Mouse (Mus musculus): ENCODE measurements around the gene Spock1.
"Not testable (repeated sequence)": the region's sequence is repeated elsewhere in the genome, so short reads cannot be mapped to it uniquely, and the experiment has no call there.

Spock1 gene

DNA sequence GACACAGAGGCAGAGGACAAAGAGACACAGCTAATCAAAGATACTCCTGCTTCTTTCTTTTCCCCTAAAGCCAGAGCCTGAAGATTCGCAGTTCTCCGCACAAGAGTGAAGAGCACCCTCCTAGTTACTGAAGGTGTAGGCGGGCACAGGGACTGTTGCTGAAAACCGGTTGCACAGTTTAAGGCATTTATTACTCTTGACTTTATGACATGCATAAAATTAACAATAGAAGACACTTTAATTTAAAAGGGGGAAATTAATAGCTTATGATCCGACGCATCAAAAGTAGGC lies 312.4 kb downstream of the Spock1 start:
- DNase-seq (ENCODE audit: low spot score), result no peak

GRCm38 (mm10) chr13:57595032-57595760 lies 312.9 kb downstream of the Spock1 start:
- no peak for DNase-seq (ENCODE audit: low spot score)

DNA sequence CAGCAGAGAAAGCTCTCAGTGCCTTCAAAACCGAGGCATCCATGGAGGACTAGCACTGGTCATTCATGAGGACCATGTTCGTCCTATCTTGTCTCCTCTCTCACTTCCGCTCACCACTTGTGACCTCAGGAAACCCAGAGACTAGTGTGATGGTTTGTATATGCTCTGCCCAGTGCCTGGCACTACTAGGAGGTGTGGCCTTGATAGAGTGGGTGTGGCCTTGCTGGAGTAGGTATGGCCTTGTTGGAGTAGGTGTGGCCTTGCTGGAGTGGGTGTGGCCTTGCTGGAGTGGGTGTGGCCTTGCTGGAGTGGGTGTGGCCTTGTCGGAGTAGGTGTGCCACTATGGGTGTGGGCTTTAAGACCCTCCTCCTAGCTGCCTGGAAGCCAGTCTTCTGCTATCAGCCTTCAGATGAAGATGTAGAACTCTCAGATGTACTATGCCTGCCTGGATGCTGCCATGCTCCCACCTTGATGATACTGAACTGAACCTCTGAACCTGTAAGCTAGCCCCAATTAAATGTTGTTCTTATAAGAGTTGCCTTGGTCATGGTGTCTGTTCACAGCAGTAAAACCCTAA lies 318.7 kb downstream of the Spock1 start:
- not testable (repeated sequence) for DNase-seq (ENCODE audit: low spot score)

- DNase-seq (ENCODE audit: low spot score), result no peak
Measured at GRCm38 (mm10) chr13:57588558-57589273, 319.4 kb downstream of the Spock1 start.

- DNase-seq (ENCODE audit: low spot score), result no peak
Measured at GRCm38 (mm10) chr13:57585131-57585530, 323.0 kb downstream of the Spock1 start.

- no peak for DNase-seq (ENCODE audit: low spot score)
Measured at GRCm38 (mm10) chr13:57582314-57582976, 325.7 kb downstream of the Spock1 start.

GRCm38 (mm10) chr13:57577541-57578244 lies 330.4 kb downstream of the Spock1 start:
- DNase-seq (ENCODE audit: low spot score), result no peak

- DNase-seq (ENCODE audit: low spot score), result no peak
Measured at GRCm38 (mm10) chr13:57573501-57573900, 334.6 kb downstream of the Spock1 start.

DNA sequence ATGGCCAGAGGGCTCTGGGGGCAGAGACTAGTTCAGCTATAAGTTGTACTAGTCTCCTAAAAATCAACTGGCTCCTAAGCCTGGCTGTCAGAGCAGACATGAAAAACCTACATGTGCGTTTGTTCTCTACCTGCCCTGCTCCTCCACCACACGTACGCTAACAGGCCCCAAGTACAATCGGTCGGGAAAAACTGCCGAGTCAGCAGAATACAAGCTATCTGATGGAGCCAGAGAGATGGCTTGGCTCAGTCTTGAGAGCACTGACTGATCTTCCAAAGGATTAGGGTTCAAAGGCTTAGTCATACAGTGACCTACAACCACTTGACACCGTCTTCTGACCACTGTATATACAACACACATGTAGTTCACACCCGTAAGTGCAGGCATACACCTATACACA lies 339.7 kb downstream of the Spock1 start:
- no peak for DNase-seq (ENCODE audit: low spot score)

DNA sequence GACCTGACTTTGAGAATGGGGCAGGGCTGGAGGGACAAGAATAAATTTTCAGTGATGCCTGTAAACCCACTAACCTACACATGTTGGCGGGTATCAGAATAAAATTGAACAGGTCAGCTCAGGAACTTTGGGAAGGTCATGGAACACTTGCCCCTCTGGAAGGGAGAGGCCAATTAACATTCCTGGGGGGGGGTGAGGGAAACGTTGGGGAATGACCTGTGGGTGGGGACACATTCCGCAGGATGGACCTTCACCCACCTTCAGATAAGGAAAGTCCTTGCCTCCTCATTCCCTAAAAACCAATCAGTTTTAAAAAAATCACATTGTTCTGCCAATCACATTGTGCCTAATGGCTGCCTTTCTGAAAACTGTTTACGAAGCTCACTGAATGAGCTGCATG lies 352.9 kb downstream of the Spock1 start:
- no peak for DNase-seq (ENCODE audit: low spot score)

DNA sequence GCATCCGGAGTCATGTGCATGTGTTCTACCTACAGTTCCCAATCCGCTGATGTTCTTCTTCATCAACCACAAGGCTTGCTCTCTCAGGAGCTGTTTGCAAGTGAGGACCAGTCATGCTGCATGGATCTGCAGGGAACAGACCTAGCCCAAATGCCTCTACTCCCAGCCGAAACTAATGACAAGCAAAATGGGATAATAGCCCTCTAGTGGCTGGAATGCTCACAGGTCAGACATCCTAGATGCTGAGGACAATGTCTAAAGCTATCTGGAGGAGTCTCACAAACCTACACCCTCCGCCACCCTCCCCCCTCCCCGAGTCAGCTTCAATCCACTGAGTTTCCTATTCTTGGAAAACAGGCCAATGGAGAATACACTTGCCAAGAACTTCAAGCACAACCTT lies 358.4 kb downstream of the Spock1 start:
- no peak for DNase-seq (ENCODE audit: low spot score)

DNA sequence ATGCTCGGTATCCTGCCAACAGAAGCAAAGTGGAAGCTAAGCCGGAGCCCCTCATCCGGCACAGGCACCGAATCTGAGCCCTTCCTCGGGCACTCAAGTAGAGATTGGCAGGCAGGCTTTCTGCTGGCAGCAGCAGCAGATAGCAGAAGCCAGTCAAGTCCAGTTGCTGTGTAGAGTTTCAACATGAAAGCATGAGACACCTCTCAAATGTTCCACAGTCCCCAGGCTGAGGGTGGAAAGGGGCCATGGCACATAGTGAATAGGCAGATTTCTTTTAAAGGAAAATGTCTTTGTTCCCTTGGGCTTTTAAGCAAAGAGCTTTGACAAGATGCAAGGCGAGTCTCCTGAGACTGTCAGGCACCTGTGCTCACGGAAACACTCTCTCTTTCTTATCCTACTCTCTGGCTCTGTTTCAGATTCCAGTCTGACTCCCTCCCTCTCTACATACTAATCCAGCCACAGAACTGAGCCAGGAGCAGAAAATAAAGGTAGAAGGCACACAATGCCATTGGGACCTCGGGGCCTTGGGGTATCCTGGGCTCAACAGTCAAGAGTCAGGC lies 371.1 kb downstream of the Spock1 start:
- DNase-seq (ENCODE audit: low spot score), result no peak

- no peak for DNase-seq (ENCODE audit: low spot score)
Measured at GRCm38 (mm10) chr13:57534325-57534724, 373.8 kb downstream of the Spock1 start.

DNA sequence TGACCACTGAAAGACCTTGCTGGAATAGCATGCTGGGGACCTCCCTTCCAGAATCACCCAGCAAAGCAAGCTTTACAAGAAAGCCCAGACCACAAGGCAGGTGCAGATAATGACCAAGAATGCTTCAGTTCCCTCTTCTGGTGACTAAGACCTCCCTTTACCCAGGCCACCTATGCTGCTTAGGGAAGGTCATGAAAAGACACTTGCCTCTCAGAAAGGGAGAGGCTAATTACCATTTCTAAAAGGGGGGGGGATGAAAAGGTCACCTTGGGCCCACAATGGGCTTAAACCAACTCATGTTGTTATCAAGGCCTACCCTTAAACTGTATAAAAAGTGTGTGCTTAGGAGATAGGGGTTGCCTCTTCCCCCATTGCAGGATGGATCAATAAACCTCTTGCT lies 382.2 kb downstream of the Spock1 start:
- no peak for DNase-seq (ENCODE audit: low spot score)

- no peak for DNase-seq (ENCODE audit: low spot score)
Measured at GRCm38 (mm10) chr13:57524546-57524945, 383.6 kb downstream of the Spock1 start.

DNA sequence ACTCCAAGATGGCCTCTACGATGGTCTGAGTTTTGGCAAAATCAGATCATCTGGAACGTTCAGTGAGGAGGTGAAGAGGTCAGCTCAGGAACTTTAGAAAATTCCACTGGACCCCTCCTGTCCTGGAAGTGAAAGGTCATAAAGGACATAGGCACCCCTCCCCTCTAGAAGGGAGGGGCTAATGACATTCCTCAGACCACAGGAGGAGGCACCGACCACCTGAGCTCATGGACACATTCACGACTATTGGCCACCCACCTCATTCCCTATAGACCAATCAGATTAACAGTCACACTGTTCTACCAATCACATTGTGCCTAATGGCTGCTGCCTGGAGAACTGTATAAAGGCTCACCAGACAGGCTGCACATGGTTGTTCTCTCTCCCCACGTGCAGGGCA lies 384.8 kb downstream of the Spock1 start:
- no peak for DNase-seq (ENCODE audit: low spot score)

DNA sequence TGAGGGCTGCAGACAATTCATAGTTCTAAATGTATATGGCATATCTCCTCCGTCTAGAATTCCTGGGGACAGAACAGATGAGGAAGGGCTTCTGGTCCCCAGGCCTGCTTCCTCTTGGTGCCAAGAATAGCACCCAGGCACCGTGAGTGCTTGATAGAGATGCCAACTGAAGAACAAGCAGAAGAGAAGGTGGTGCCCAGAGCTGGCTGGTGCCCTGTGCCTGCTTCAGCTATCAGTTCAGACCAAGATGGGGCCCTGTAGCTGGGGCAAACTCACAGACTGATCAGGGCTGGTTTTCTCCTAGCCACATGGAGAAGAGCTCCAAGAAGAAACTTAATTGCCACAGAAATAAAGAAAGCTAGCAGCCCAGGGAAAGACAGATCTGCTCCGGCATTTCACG lies 385.8 kb downstream of the Spock1 start:
- DNase-seq (ENCODE audit: low spot score), result no peak

GRCm38 (mm10) chr13:57521152-57521551 lies 387.0 kb downstream of the Spock1 start:
- DNase-seq (ENCODE audit: low spot score), result no peak

- DNase-seq (ENCODE audit: low spot score), result no peak
Measured at GRCm38 (mm10) chr13:57519790-57520189, 388.3 kb downstream of the Spock1 start.

DNA sequence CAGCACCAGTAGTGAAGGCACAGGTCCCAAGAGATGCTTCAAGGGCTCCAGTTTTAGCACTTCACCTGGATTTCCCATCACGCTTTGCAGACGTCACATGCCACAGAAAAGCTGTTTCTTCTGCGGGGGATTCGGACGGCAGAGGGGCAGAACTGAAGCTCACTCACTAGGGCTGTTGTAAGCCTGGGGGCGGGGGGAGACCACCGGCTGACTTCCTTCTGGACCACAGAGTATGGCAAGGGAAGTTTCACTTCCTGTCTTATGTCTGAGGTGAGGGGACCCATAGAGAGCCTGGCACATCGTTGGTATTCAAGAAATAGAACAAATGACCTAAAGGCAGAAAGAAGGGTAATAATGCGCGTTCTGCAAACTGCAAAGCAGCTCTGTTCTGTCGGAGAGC lies 392.4 kb downstream of the Spock1 start:
- DNase-seq (ENCODE audit: low spot score), result no peak

DNA sequence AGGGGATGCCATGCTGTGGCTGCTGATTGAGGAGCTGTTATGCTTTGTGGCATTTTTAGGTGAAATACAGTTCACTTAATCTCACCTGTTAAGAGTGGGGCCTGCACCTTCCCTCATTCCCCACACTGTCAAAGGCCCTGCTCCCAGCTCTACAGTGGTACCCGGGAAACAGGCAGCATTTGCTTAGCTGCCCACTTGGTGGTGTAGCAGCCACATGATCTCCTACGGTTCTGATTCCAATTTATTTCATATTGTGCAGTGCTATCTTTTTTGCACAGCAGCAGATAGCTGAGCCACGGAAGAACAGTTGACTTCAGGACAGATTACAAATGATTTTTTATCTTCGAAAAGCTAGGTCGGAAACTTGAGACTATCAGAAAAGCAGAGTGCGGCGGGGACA lies 406.6 kb downstream of the Spock1 start:
- DNase-seq (ENCODE audit: low spot score), result no peak

DNA sequence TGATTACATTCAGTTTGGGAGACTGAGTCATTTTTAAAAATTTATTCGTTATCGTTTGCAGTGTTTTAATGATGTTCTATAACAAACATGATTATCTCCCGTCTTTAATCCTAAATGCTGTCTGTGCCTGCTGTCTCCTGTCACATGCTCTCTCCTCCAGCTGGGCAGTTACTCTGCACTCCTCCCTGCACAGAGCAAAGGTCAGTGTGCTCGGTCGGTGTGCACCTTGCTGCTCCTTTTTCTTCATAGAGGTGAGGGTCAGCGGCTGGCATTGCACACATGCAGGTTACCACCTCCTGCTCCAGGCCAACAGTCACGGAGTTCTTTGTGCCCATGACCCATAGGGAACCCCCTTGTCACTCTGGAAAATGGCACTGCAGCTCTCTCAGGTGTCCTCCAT lies 411.4 kb downstream of the Spock1 start:
- no peak for DNase-seq (ENCODE audit: low spot score)

Data from urinary bladder, postnatal 25 days (tissue).